Mouse (Mus musculus): ENCODE results near the gene Endog. TPM values are rescaled to one million over a fixed set of nuclear protein-coding genes. Genes with fewer than 3 reads are reported as not detected.
A peak's percentile ranks its signal among the peaks of the same experiment; 100 is the strongest.
"Not testable (repeated sequence)": the region's sequence is repeated elsewhere in the genome, so short reads cannot be mapped to it uniquely, and the experiment has no call there.

Gene Endog
- polyA plus RNA-seq (2012; rRNA removed) = 19.1 and 19.2 TPM in 2 replicates

DNA sequence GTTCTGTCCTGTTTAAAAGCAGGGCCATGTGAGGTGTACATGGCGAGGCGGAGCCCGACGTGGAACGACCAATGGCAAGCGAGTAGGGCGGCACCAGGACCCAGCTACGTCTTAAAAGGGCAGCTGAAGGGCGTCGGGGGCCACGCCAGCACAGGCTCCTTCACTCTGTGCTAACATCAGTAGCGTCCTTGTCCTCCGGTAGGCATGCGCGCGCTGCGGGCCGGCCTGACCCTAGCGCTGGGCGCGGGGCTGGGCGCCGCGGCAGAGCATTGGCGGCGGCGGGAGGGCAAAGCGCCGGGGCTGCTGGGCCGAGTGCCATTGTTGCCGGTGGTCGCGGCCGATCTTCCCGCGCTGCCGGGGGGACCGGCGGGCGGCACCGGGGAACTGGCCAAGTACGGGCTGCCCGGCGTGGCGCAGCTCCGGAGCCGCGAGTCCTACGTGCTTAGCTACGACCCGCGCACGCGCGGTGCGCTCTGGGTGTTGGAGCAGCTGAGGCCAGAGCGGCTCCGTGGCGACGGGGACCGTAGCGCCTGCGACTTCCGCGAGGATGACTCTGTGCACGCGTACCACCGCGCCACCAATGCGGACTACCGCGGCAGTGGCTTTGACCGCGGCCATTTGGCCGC is at the start of gene Endog:
Gene Endog (plus strand): TSS at position 123 of the 626 bp plus-strand sequence.
- TF ChIP-seq POLR2A (IDR thresholded peaks at IDR 0.05; ENCODE audit: borderline replicate concordance, extremely low read depth, insufficient read depth, insufficient read length, poor library complexity, severe bottlenecking) (peak; percentile 38; the same call in 1 of the 2 replicates), CTCF (IDR thresholded peaks at IDR 0.05; ENCODE audit: borderline replicate concordance, extremely low read depth, insufficient read depth, insufficient read length) (no peak)
- peak; percentile 94 for DNase-seq (ENCODE audit: low read depth)

DNA sequence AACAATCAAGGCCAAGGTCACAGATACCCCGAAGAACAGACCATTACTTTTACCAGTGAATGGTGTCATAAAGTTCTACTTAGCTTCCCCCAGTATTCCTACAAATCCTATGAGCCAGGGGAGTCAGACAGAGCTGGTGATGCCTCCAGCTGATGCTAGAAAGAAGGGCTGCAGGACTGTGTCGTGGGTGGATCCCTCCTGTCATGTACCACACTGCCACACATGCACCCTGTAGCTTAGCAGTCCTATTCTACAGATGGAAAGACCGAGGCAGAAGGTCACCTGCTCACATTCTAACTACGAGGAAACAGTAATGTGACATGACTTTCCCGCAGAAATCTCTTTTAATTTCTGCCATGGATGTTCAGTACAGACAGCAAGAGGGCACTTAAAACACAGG is 48.5 kb upstream of the Endog start:
- DNase-seq (ENCODE audit: low read depth) = no peak
- no peak for TF ChIP-seq CTCF (IDR thresholded peaks at IDR 0.05; ENCODE audit: borderline replicate concordance, extremely low read depth, insufficient read depth, insufficient read length)
- TF ChIP-seq POLR2A (IDR thresholded peaks at IDR 0.05; ENCODE audit: borderline replicate concordance, extremely low read depth, insufficient read depth, insufficient read length, poor library complexity, severe bottlenecking) = no peak

DNA sequence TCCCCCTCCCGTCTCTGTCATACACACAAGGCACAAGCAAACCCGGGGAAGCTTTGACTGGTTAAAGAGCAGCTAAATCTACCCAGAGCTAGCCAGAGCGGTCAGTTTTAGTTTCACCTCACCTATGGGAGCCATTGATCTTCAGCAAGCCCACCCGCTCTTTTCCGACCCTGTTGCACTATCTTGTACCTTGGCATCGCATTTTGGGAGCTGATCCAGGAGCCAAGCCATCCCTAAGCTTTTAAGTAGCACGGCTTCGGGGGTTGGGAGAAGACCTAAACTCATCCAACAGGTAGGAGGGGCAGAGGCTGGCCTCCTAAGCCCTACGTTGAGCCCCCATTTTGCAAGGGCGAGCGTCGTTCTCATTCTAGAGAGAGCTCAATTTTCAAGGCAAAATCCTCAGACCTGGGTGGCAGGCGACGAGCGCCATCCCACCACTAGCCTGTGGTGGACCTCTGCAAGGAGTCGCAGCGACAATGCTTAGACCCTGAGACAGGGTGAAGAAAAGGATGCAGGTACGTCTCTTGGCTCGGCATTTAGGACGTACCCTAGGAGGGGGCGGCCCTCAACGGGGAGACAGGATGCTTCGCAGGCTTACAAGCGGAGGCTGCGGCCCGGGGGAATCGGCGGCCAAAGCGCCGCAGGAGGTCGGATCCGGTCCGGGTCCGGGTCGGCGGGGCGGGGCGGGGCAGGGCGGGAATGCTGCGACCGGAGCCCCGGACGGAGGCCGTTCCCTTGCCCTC is 47.4 kb upstream of the Endog start:
- TF ChIP-seq POLR2A (IDR thresholded peaks at IDR 0.05; ENCODE audit: borderline replicate concordance, extremely low read depth, insufficient read depth, insufficient read length, poor library complexity, severe bottlenecking) (no peak), CTCF (IDR thresholded peaks at IDR 0.05; ENCODE audit: borderline replicate concordance, extremely low read depth, insufficient read depth, insufficient read length) (no peak)
- no peak for DNase-seq (ENCODE audit: low read depth)

DNA sequence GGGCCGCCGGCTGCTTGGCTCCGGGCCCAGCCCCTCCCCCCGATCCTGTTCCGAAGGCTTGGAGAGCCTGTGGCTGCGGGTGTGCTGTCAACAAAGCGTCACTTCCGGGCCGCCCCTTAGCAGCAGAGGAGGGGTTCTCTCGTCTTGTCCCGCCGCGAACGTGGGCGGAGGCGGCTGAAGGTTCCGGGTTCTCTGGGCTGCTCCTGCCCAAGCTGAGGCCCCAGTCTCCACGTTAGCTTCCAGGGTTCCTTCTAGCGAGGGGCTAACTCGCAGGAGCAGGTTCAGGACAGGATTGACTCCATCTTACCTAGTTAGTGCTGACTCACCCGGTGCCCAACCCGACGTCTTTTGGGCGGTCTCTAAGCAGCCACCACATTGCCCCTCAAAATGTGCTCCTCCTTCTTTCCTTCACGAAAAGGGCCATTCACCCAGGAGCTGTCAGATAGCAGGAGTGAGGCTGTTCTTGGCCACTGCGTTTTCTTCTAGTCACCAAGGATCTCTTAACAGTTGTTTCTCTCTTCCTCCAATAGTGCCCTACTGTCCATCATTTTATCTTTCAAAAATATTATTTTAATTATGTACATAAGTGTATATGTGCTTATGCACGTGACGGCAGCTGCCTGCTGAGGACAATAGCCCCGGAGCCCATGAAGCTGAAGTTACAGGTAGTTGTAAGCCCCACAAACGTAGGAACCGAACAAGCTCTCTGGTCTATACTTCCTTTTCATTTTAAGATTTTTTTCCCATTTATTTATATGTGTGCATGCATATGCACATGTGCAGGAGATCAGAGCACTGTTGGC is 46.6 kb upstream of the Endog start, which contains the start of gene Zer1:
Gene Zer1 (minus strand): TSS at position 114 of the 803 bp plus-strand sequence.
- TF ChIP-seq POLR2A (IDR thresholded peaks at IDR 0.05; ENCODE audit: borderline replicate concordance, extremely low read depth, insufficient read depth, insufficient read length, poor library complexity, severe bottlenecking) (peak; percentile 74; the same call in 1 of the 2 replicates), CTCF (IDR thresholded peaks at IDR 0.05; ENCODE audit: borderline replicate concordance, extremely low read depth, insufficient read depth, insufficient read length) (no peak)

DNA sequence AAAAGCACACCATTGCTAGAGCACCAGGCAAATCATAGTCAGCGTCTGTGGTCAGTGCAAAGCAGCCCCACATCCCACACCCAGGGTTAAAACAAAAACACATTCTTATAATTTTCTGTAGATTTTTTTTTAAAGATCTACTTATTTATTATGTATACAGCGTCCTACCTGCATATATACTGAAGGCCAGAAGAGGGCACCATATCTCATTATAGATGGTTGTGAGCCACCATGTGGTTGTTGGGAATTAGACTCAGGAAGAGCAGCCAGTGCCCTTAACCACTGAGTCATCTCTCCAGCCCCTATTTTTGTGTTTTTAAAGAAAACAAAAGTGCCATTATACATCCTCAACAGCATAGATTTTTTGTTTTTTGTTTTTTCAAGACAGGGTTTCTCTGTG is 42.5 kb upstream of the Endog start:
- TF ChIP-seq POLR2A (IDR thresholded peaks at IDR 0.05; ENCODE audit: borderline replicate concordance, extremely low read depth, insufficient read depth, insufficient read length, poor library complexity, severe bottlenecking) (no peak), CTCF (IDR thresholded peaks at IDR 0.05; ENCODE audit: borderline replicate concordance, extremely low read depth, insufficient read depth, insufficient read length) (peak; percentile 44; the same call in 1 of the 2 replicates)
- DNase-seq (ENCODE audit: low read depth) = peak; percentile 63

More for the DNA sequence above, 46.6 kb upstream of the Endog start, which contains the start of gene Zer1:
- DNase-seq (ENCODE audit: low read depth) = peak; percentile 98

DNA sequence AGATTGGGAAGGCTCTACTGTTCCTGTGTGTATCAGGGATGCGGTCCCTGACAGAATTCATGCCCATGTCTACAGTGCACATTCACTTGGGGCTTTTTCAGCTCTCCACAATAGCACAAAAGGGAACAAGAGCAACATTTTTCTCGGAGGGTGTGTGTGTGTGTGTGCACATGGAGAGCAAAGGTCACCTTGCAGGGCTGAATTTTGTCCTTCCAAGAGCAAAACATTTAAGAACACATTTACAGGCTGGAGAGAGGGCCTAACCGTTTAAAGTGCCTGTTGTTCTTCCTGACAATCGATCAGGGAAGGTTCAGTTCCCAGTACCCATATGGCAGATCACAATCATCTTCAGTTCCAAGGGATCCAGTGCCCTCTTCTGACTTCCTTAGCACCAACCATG is 41.1 kb upstream of the Endog start:
- TF ChIP-seq CTCF (IDR thresholded peaks at IDR 0.05; ENCODE audit: borderline replicate concordance, extremely low read depth, insufficient read depth, insufficient read length) (no peak), POLR2A (IDR thresholded peaks at IDR 0.05; ENCODE audit: borderline replicate concordance, extremely low read depth, insufficient read depth, insufficient read length, poor library complexity, severe bottlenecking) (no peak)
- DNase-seq (ENCODE audit: low read depth) = no peak

DNA sequence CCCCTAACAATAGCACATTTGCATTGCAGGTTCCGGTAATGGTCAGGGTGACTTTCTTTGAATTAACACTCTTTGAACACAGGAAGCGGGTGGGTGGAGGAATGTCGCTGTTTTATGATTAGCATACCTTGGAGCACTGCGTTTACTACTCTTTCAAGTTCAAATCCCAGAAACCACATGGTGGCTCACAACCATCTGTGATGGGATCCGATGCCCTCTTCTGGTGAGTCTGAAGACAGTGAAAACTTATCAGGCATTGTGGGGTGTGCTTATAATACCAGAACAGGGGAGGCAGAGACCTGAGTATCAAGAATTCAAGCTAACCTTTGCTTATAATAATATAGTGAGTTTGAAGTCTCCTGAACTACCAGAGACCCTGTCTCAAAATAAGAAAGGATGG is 40.1 kb upstream of the Endog start:
- not testable (repeated sequence) for DNase-seq (ENCODE audit: low read depth)

DNA sequence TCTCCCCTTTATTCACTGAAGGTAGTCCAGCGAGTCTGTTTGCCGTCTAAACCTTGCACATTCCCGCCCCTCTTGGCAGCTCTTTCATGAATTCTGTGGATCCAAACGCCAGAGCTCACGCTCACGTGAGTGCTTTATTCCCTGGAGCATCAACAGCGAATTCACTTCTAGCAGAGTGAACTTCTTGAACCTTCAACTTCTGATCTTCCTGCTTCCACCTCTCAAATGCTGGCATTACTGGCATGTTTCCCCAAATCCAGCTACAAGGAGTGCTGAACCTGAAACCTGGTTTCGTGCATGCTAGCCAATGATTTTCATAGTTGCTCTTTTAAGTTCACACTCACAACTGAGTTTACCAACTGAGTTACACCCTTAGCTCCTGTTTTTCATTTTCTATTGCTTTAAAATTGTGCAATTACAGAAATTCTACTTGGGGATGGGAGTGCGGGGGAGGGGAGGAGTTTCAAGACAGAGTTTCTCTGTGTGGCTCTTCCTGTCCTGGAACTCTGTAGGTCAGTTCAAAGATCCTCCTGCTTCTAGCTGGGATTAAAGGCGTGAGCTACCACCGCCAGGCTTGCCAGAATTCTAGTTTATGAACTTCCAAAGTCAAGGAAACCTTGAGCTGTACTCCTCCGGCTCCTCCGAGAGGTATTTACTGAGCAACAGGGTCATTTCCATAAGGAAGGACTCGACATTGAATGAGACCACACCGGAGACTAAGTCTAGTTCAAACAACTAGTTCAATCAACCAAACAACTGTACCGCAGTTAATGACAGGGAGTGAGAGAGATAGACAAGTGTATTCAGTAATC is 38.3 kb upstream of the Endog start:
- DNase-seq (ENCODE audit: low read depth) = peak; percentile 28
- no peak for TF ChIP-seq CTCF (IDR thresholded peaks at IDR 0.05; ENCODE audit: borderline replicate concordance, extremely low read depth, insufficient read depth, insufficient read length)
- no peak for TF ChIP-seq POLR2A (IDR thresholded peaks at IDR 0.05; ENCODE audit: borderline replicate concordance, extremely low read depth, insufficient read depth, insufficient read length, poor library complexity, severe bottlenecking)

DNA sequence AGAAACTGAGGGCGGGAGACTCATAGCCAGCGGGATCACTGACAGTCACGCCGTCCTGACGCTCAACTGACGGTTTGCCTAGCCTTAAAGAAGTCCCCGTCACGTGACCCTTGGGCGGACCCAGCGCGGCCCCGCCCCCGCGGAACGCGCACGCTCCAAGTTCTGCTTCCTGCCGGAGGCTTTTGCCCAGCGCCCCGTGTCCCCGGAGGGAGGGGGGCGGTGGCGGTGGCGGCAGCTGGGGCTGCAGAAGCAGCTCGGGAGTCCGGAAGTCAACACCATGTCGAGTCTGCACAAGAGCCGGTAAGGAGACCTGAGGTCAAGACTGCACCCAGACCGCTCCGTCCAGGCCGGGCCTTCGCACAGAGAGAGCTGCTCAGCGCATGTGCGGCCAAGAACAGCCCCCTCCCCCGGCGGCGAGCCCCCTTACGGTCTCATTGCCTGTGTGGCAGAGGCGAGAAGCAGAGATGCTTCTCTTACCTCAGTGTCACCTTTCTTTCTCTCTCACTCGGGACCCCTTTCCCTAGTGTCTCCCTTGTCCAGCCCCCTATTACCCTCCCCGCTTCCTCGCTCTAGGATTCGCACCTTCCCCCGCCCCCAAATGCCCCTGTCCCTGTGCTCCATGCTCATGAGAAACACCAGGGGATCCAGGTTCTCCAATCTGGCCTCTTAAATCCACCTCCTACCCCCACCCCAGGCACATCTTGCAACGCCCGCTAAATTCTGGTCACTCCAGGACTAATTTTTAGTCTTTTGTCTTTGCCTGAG is 37.5 kb upstream of the Endog start, which contains the start of gene Tbc1d13:
Gene Tbc1d13 (plus strand): TSS at position 134 of the 765 bp plus-strand sequence.
- peak; percentile 33; the same call in 1 of the 2 replicates for TF ChIP-seq POLR2A (IDR thresholded peaks at IDR 0.05; ENCODE audit: borderline replicate concordance, extremely low read depth, insufficient read depth, insufficient read length, poor library complexity, severe bottlenecking)
- no peak for TF ChIP-seq CTCF (IDR thresholded peaks at IDR 0.05; ENCODE audit: borderline replicate concordance, extremely low read depth, insufficient read depth, insufficient read length)

DNA sequence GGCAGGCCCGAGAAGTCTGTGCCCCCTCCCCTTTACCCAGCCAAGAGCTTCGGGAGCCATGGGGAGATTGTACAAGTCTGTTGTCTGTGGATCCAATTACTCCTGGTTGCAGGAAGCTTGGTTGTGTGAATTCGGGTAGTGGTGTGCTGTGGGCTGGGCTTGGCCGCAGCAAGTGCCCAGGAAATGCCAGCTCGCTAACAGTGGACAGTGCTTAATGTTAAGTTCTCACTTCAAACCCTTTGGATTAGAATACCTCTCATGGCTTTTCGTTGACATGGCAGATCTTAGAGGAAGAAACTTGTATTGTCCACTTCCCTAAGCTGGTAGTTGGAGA is 36.9 kb upstream of the Endog start:
- no peak for TF ChIP-seq POLR2A (IDR thresholded peaks at IDR 0.05; ENCODE audit: borderline replicate concordance, extremely low read depth, insufficient read depth, insufficient read length, poor library complexity, severe bottlenecking)
- no peak for TF ChIP-seq CTCF (IDR thresholded peaks at IDR 0.05; ENCODE audit: borderline replicate concordance, extremely low read depth, insufficient read depth, insufficient read length)
- no peak for DNase-seq (ENCODE audit: low read depth)

More for the DNA sequence above, 37.5 kb upstream of the Endog start, which contains the start of gene Tbc1d13:
- peak; percentile 98 for DNase-seq (ENCODE audit: low read depth)

Measured in brain, embryonic 14.5 days (tissue).